Mouse (Mus musculus) gastrocnemius, adult 18-20 months (tissue): Measurements from ENCODE around the gene Fam122a. TPM values are rescaled to one million over a fixed set of nuclear protein-coding genes. Genes with fewer than 3 reads are reported as not detected.

Source experiments
- DNase-seq: peaks from one replicate; pipeline ENCODE4 v3.0.0; 2021; ENCODE audit warnings: low spot score
- total RNA-seq, 2 experiments: library from RNA; stranded (reverse); gene quantifications; 2 replicates each; pipeline ENCODE4 v1.2.3; 2021

The Fam122a gene
- total RNA-seq, 2 experiments from 2014 or later: 23.4 to 25.1 TPM

GRCm38 (mm10) chr19:24432447-24432846 lies 44.7 kb downstream of the Fam122a start:
- DNase-seq: no peak

- no peak for DNase-seq
Observed at GRCm38 (mm10) chr19:24431381-24431780, 45.8 kb downstream of the Fam122a start.

GRCm38 (mm10) chr19:24428011-24428410 lies 49.1 kb downstream of the Fam122a start:
- no peak for DNase-seq

- no peak for DNase-seq
Observed at GRCm38 (mm10) chr19:24427258-24427657, 49.9 kb downstream of the Fam122a start.

- no peak for DNase-seq
Observed at GRCm38 (mm10) chr19:24426759-24427181, 50.4 kb downstream of the Fam122a start.

Other genes with a start within 250 kb of the Fam122a start
- gene Fxn, start 196.8 kb downstream of the Fam122a start, total RNA-seq: 10 to 100 TPM; 18.0 to 19.2 TPM
- under 1 TPM; 0.34 to 0.50 TPM for gene Pip5k1b, start 78.5 kb upstream of the Fam122a start, total RNA-seq
- under 1 TPM; 0.14 TPM for gene Tmem252, start 196.7 kb upstream of the Fam122a start, total RNA-seq